Mouse (Mus musculus) spleen, postnatal 4 days (tissue): ENCODE measurements around the gene Idi1.
A peak's percentile ranks its signal among the peaks of the same experiment; 100 is the strongest.
"Not testable (repeated sequence)": the region's sequence is repeated elsewhere in the genome, so short reads cannot be mapped to it uniquely, and the experiment has no call there.

Source experiments
- DNase-seq, 2 experiments: peaks; one replicate each; pipeline ENCODE4 v3.0.0; 2022; ENCODE audit warnings: low spot score in 2 of 2

Gene Idi1

DNA sequence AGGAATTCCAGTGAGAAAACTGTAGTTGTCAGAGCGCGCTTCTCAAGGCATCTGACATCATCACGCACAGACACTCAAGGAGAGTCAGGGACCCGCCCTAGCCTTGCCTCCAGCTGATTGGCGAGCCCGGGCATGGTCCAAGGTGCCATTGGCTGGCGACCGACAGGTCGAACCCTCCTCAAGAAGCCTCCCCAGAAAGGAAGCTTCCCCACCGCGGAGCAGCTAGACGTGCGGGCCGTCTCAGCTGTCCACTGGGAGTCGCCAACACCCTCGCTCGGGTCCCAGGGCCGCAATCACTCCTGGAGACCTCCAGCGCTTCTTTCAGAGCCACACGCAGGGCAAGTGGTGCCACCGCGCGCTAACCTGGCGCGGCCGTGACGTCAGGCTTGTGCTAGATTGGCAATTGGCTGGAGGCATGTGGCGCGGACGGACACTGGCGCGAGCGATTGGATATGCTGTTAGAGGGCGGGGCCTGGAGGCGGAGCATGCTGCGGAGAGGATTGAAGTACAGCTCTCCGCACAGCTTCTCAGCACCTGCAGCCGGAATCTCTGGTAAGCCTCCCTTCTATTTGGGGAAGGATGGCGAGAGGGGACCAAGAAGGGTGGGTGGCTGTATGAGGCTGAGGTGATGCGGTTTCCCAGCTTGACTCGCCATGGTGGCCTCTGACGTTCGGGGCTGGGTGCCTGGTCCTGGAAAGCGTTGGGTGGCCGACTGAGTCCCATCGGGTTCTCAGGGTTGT lies at the start of gene Idi1:
Gene Idi1 (plus strand): TSS at position 57 of the 740 bp plus-strand sequence.
- peak; percentile 95 to 96 for DNase-seq

DNA sequence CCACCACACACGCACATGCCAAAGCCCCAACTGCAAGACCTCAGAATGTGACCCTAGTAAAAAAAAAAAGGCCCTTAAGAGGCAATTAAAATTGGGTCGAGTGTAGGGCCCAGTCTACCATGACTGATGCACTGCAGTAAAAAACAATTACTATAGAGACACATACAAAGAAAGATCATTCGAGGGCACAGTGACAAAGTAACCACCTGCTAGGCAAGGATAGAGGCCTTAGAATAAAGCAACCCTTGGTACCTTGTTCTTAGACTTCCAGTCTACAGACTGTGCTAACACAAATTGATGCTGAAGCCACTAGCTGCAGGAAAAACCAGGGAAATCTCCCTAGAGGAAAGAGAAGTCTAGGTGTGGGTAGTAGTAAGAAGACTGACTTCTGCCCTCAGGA lies 46.9 kb upstream of the Idi1 start:
- DNase-seq = no peak

DNA sequence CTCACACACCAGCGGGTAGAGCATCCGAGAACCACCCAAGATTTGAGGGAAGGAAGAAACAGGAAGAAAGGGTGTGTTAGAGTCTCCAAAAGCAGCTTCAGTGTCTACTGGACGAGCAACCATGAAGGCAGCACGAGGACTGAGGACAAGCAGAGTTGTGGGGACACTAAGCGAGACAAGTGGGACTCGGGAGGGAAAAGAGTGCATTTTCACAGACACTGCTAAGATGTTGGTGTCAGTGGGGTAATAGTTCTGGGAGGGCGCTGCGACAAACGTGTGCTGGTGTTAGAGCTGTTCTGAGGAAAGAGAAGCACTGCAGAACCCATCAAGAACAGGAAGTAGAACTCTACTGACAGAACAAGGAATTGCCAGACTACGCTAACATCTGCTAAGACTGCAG lies 46.2 kb upstream of the Idi1 start:
- no peak for DNase-seq

DNA sequence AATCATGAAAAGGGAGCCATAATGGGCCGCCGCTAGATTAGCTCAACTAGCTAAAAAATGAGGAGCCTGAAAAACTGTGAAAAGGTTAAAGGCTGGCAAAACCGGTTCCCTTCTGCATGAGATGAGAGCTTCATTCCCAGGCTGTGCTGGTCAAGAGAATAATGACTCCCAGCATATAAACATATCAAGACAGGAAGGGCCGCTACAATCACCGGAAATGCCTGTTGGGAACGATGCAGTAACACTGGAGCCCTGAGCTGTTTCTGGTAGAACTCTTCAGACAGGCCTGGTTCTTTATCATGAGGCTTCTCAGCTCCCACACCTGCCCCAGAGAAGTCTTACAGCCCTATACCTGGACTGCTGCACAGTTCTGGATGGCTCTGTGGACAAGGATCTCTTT lies 45.4 kb upstream of the Idi1 start:
- no peak for DNase-seq

DNA sequence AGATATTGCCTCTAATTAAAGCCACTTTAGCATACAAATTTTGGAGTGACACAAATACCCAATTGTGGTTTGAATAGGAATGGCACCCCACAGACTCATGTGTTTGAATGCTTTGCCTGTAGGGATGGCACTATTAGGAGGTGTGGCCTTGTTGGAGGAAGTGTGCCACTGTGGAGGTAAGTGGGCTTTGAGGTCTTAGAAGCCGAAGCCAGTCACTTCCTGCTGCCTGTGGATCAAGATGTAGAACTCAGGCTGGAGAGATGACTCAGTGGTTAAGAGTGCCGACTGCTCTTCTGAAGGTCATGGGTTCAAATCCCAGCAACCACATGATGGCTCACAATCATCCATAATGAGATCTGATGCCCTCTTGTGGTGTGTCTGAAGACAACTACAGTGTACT lies 44.4 kb upstream of the Idi1 start:
- DNase-seq = no peak

DNA sequence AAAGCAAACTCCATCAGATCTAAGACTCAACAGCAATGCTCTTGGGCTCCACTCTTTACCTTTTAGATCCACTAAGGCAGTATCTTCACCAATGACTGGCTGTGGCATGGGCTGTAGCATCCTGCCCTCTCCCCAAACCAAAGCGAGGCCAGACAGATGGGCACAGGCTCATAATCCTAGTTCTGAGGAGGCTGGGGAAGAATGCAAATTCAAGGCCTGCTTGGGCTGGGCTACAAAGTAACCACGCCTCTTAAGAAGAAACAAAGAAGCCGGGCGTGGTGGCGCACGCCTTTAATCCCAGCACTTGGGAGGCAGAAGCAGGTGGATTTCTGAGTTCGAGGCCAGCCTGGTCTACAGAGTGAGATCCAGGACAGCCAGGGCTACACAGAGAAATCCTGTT lies 43.5 kb upstream of the Idi1 start:
- not testable (repeated sequence) for DNase-seq

DNA sequence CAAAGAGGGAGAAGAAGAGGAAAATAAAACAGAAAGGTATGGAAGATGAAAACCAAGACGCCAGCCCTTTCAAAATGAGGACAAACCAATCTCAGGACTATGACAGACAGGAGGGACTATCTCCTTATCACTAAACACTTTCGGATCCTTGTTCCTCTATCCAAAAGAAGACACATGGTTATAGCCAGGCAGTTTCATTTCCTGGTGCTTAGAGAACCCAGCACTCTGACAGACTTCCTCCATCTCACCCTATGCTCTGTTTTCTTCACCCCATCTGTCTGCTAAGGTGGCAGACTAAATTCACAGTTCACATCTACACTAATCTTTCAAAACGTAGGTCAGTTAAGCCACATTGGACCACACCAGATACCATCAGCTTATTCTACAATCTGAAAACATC lies 43.0 kb upstream of the Idi1 start:
- no peak for DNase-seq

DNA sequence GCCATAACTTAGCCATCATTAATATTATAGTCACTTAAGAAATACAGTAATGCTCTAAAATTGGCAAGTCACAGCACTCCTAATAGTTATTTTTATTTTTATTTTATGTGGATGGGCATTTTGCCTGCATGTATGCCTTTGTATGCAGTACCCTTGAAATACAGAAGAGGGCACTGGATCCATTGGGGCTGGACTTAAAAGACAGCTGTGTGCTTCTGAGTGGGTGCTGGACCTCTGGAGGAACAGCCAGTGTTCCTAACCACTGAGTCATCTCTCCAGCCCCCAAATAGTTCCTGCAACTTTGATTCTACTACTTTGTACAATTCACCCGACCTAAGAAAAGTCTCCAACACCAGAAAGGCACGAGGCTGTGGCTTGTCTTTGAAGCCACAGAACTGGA lies 37.6 kb upstream of the Idi1 start:
- no peak for DNase-seq

DNA sequence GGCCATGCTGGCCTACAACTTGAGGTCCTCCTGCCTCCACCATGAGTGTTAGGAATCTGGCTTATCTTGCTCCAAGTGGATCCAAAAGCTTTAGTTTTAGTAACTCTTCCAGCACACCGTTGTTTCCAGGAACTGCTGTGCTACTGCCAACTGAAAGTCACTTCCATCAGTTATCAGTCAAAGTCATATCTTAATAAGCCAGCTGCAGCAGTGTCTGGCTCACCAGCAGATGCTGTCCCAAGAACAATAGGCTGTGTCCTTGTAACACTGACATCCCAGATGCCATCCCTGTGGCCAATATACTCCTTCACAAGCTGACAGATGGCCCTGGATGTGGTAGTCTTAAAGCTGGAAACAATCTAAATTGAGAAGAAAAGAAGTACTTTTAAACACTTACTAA lies 36.0 kb upstream of the Idi1 start:
- no peak for DNase-seq

DNA sequence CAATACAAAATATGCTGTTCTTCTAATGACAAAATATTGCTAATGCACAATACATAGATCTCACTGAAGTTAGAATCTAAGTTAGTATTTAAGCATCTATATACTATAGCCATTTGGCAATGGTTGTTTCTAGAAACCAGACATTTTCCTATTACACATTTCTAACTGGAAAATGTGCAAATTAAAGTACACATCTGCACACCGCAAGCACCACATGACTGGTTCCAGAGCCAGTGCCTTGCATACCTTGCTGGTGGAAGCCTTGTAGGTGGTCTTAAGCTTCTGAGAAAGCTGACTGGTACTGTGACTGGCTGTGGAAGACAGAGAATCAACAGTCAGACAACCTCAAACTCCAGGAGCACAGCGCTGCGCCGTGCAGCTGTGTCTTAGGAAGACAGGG lies 31.9 kb upstream of the Idi1 start:
- DNase-seq = no peak

DNA sequence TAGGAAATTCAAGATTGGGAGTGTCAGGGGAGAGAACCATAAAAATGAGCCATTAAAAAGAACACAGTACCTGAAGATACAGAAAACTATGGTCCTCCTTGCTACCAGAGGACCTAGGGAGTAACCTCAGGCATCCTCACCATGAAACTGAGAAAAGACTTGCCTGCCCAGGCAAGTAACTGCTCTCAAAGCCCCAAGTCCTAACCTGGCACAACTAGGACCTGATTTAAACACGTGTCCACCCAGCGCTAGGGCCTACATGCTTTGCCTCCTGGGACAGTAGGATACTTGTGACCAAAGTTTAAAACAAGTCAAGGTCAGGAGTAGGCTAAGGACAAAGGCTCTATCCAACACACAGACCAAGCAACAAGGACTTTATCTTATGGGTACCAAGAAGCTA lies 30.5 kb upstream of the Idi1 start:
- no peak for DNase-seq

DNA sequence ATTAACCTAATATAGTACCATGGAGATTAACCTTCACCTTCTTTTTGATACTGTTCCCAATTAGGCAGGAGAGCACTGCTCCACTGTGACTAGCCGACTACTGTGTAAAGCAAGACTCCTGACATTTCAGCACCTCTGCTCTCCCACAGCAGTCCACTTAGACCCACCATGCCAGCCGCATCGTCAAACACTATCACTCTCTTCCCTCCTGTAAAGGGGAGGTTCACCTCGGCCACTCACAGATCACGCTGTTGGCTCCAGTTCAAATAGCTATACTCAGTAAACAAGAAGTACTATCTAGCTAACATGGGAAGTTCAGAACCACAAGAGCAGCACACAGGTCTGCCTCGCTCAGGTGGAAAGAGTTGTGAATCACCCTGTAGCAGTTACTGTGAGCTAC lies 26.8 kb upstream of the Idi1 start:
- DNase-seq = no peak

DNA sequence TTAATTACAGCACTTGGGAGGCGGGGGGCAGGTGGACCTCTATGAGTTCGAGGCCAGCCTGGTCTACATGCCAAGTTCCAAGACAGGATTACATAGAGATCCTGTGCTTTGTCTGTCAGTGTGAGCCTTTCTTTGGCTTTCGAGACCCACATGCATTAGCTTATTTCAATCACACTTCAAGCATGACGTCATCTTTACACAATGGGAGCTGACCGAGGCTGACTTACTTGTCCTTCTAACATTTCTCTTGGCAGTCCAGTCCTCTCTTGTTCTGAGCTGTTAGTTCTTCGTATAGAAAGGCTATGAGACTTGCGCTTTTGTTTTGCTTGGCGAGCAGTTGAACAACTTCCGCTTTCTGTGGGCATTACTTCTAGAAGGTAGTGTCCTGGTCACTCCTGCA lies 24.4 kb upstream of the Idi1 start:
- DNase-seq = no peak

DNA sequence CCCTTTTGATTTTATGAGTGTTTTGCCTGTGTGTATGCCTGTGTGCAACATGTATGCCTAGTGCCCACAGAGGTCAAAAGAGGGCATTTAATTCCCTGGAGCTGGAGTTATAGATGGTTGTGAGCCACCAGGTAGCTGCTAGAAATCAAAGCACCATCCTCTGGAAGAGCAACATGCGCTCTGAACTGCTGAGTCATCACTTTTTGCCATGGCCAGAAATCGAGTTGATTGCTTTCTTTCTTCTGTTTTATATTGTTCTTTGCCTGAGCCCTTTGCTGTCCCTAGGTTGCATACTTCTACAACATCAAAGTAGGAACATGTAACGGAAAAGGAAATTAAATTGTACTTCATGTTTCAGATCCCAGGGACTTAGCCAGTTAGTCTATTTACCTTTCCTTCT lies 20.3 kb upstream of the Idi1 start:
- no peak for DNase-seq

DNA sequence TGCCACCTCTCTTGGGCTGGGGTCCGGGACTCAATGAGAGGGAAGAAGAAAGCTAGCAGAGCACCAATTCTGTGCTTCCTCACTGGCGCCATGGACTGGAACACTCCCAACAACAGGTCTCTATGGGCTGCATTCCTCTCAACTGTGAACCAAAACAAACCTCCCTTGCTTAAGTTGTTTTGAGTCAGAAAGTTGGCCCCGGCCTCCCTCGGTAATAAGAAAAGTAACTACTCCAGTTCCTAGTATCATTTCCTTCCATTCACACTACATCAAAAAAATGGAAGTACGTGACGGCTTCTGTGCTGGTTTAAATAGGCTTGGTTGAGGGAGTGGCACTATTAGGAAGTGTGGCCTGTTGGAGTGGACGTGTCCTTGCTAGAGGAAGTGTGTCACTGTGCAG lies 18.7 kb upstream of the Idi1 start:
- DNase-seq = no peak

DNA sequence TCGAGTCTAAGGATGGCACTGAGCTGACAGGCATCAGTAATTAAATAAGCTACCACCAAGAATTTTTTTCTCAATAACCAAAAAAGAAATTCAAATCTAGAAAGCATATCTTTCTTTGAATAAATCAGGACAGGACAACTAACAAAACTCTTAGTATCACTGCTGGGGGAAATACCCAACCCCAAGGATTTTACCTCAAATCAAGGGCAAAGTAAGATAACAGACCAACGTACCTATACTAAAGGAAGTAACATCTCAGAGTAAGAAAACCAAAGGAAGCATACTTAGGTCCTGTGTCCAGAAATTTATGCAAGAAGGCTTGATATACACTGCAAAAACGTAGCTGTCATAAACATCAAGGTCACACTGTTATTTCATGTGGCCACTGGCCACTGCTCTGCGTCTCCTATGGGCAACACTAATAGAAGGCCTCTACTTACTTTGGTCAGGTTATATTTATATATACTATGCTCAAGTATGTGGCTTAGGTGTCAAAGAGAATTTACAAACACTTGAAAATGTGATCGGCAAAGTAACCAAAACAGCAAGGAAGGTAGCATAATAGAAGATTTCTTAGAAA lies 15.6 kb upstream of the Idi1 start:
- DNase-seq = no peak

DNA sequence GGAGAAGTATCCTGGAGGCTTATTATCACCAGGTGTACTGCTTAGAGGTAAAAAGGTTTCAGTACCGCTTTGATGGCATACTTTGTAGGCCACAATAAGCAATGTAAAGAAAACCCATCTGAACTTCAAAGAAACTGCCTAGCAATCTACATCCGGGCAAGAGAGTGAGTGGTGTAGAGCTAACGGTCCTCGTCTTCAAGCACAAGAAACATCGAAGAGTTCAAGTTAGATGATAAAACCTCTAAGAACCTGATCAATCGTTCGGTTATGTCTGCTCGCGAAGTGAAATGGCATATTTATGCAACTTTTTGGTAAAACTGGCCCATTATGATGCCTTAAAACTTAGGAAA lies 15.2 kb upstream of the Idi1 start:
- no peak for DNase-seq

DNA sequence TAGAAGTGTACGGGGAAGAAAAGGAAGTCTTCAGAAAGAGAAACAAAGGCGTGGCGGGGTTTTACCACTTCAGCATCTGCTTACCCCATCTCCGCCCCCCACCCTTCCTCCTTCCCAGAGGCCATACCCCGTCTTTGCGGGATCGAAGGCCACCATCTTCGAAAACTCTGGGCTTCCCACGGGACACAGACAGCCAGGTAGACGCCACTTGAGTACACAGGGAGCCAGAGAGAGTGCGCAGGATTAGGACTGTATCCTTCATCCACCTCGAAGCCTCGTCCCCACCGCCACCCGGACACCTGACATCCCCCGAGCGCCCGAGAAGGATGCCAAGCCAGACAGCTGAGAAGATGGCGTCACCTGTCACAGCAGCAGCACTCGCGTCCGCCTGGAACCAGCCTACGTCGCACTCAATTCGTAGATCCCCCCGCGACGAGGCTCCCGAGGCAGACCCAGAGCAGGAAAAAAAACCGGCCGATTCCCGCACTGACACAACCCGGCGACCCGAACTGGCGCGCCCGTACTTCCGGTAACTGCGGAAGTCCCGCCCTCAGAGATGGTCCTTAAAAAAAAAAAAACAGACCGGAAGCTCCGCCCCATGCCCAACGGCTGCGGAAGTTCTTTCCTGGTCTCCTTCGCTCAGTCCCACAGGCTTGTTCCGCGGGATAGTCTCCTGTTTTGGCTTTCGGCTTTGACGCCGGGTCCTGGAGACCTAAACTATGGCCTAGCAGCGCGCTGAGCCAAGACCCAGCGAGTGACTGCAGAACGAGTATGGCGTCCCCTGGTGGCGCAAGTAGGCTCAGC lies 14.6 kb upstream of the Idi1 start:
- peak; percentile 86 to 91 for DNase-seq

DNA sequence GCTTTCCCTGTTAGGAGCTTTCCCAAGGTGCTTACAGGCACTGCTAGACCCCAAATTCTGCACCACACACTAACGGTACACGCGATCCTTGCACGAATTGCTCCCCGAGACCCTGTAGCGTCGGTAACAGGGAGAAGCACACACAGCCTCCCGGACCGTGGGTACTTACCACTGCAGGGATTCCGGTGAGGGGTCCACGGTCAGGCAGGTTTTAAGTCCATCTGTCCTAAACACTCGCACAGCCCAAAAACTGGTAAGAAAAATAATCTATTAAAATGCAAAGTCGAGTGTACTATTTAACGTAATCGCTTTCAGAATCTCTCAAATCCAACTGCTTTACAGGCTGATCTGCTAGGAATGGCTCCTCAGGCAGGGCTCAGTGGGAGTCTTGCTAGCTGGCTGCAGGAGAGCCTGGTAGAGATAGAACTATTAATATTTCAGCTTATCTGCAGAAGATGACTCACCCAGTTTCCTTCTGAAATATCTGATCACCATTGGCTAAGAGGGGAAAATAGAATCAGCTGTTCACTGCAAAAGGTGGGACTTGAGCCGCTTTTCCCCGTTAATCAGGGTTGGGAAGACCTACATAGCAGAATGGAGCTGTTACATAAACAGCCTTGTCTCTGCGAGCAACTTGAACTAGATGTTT lies 13.9 kb upstream of the Idi1 start, which contains the start of gene Wdr37:
Gene Wdr37 (minus strand): TSS at position 596 of the 649 bp plus-strand sequence.
- DNase-seq = peak in 1 of 2 experiments; percentile 35

DNA sequence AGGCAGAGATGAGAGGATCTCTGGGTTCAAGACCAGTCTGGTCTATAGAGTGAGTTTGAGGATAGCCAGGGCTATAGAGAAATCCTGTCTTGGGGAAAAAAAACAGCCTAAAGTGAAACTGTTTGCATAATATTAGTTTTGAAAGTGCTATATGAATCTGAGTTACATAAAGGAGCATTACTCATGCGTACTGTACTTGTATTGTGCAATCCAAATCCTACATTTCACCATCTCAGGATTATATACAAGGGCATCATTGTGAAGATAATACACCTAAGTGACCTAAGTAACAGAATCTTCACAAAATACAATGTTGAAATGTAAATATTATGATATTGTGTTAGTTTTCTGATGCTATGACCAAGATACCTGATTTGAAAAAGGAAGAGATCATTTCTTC lies 11.5 kb upstream of the Idi1 start:
- DNase-seq = no peak

DNA sequence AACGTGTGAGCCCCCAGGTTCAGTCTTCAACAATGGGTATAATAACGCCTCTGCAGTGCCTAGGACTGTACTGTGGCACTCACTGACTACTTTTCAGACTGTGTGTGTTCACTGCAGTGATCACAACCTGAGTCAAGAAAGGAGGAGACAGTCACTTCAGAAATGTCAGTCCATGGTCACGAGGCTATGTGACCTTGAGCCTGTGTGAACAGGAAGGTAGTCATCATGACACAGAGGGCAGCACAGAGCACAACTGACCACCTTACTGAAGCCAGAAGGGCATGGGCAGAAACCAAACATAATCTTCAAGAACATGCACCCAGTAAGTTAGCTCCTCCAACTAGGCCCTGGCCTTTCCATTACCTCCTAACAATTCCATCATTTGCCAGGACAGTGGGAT lies 3.7 kb upstream of the Idi1 start:
- no peak for DNase-seq

DNA sequence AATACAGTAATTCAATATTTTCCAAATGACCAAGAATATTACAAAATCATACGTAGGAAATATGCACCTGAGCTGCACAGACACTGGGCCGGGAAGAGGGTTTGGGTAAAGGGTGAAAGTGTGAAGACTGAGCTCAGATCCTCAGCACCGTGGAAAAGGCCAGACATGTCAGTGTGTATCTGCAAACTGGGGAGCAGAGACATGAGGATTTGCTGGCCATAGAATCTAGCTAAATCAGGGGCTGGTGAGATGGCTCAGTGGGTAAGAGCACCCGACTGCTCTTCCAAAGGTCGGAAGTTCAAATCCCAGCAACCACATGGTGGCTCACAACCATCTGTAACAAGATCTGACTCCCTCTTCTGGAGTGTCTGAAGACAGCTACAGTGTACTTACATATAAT lies 1.4 kb upstream of the Idi1 start:
- DNase-seq = not testable (repeated sequence)

DNA sequence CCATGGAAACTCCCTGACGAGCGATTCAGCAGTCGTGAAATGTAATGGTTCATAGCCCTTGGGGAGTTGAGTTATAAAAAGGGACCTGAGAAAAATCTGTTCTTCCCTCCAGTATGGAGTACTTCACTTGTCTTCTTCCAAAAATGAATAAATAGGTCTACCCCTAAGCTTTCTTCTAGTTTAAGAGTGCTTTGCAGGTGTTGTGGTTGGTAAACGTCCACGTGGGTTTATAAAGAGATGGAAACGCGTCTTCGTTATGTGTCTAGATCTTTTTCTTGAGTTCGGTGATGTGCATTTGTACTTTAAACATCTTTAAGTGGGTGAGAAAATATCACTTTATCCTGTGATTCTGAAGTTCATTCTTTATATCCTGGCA lies 872 bp downstream of the Idi1 start:
- DNase-seq = no peak
